Mouse (Mus musculus): ENCODE data around the gene Il1f5.
A peak's percentile ranks its signal among the peaks of the same experiment; 100 is the strongest.

Il1f5 gene

GRCm38 (mm10) chr2:24276654-24277053 is at the start of gene Il1f5:
TSS of gene Il1f5 (plus strand) at chr2:24276954.
- DNase-seq (ENCODE audit: inconsistent age in 2 of 2, low spot score in 1 of 2), result no peak

- DNase-seq (ENCODE audit: inconsistent age in 2 of 2, low spot score in 1 of 2), result no peak
Observed at GRCm38 (mm10) chr2:24227191-24227590, 49.6 kb upstream of the Il1f5 start.

- no peak for DNase-seq (ENCODE audit: inconsistent age in 2 of 2, low spot score in 1 of 2)
Observed at GRCm38 (mm10) chr2:24267503-24267902, 9.3 kb upstream of the Il1f5 start.

GRCm38 (mm10) chr2:24273619-24274018 is 3.1 kb upstream of the Il1f5 start:
- no peak for DNase-seq (ENCODE audit: inconsistent age in 2 of 2, low spot score in 1 of 2)

- peak in 1 of 2 experiments; percentile 8 for DNase-seq (ENCODE audit: inconsistent age in 2 of 2, low spot score in 1 of 2)
Observed at GRCm38 (mm10) chr2:24275146-24275545, 1.6 kb upstream of the Il1f5 start.

GRCm38 (mm10) chr2:24290896-24291295 is 14.1 kb downstream of the Il1f5 start, which contains the start of gene Il1f10:
TSS of gene Il1f10 (plus strand) at chr2:24291196.
- DNase-seq (ENCODE audit: inconsistent age in 2 of 2, low spot score in 1 of 2), result no peak

- no peak for DNase-seq (ENCODE audit: inconsistent age in 2 of 2, low spot score in 1 of 2)
Observed at GRCm38 (mm10) chr2:24294616-24295015, 17.9 kb downstream of the Il1f5 start.

GRCm38 (mm10) chr2:24296837-24297236 is 20.1 kb downstream of the Il1f5 start:
- DNase-seq (ENCODE audit: inconsistent age in 2 of 2, low spot score in 1 of 2), result peak; percentile 10 to 77

- peak in 1 of 2 experiments; percentile 28 for DNase-seq (ENCODE audit: inconsistent age in 2 of 2, low spot score in 1 of 2)
Observed at GRCm38 (mm10) chr2:24311302-24312001, 34.7 kb downstream of the Il1f5 start.

- no peak for DNase-seq (ENCODE audit: inconsistent age in 2 of 2, low spot score in 1 of 2)
Observed at GRCm38 (mm10) chr2:24316919-24317318, 40.2 kb downstream of the Il1f5 start.

GRCm38 (mm10) chr2:24317919-24318598 is 41.3 kb downstream of the Il1f5 start:
- peak in 1 of 2 experiments; percentile 47 for DNase-seq (ENCODE audit: inconsistent age in 2 of 2, low spot score in 1 of 2)

All from adrenal gland, adult (tissue).